Mouse (Mus musculus) spleen, postnatal 36 days (tissue): ENCODE measurements around the gene Pfdn5.

Experiments
- DNase-seq, 2 experiments: peaks; one replicate each; pipeline ENCODE4 v3.0.0; 2022; ENCODE audit warnings: low spot score in 2 of 2, mixed read lengths in 1 of 2

Pfdn5 gene

DNA sequence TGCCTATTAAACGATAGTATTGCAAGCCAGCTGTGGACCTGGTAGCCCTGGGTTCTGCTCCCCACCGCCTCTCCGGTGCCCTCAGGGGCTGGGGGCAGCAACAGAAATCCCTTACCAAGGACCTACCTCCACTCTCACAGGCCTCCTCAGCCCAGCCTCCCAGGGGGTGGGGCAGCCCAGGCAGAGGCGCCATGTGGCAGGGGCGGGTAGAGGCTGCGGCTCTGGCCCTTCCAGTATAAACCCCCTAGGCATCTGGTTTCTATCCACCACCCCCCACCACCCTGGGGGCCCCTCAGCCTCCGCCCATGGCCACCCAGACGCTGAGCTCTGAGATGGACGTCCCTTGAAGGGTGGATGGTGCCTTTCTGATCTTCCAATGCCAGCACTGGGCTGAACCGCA, 44.8 kb downstream of the Pfdn5 start:
- no peak for DNase-seq

DNA sequence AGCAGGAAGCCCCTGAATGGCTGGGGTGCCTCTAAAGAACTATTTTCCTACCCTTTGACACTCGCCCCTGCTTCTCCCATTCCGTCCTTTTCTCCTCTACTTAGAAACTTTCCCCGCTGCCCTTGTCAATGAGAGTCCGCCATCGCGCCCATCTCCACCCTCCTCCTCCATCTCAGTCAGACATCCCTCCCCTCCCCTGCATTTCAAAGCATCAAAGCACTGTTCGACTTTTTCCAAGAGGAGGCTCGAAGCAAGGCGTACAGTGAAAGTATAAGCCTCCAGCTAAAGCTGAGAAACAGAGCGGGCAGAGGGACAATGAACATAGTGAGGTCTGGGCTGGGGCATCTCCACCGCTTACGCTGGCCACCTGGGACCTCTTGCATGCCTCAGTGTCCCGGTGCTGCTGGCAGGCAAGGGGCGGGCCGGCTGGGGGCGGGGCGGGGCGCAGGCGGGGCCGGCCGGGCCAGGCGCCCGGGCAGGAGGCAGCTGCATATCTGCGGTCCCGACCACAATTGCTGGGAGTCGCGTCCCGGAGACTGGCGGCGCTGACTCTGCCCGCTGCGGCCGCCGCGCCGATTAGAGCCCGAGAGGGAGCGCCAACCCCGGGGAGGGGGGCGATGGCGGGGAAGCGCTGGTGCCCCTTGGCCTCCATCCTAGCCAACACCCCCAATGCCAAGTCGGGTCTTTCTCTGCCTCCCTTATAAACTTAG, 50.7 kb downstream of the Pfdn5 start:
- peak; percentile 39 to 50 for DNase-seq

DNA sequence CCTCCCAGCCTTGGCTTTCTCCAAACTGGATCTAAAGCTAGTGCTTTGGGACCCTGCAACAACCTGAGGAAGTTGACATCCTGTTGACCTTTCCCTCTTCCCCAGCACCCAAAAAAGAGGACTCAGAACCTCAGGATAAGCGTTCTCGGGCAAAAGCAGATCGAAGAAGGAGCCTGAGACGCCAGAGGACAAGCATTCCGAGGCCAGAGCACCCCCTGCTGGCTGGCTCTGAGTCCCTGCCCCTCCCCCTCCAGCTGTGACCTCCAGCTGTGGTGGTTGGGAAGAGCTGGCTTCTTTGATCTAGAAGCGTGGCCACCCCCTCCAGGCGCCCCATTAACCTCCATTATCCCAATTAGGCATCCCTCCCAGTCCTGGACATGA, 51.2 kb downstream of the Pfdn5 start:
- peak; percentile 73 to 75 for DNase-seq

DNA sequence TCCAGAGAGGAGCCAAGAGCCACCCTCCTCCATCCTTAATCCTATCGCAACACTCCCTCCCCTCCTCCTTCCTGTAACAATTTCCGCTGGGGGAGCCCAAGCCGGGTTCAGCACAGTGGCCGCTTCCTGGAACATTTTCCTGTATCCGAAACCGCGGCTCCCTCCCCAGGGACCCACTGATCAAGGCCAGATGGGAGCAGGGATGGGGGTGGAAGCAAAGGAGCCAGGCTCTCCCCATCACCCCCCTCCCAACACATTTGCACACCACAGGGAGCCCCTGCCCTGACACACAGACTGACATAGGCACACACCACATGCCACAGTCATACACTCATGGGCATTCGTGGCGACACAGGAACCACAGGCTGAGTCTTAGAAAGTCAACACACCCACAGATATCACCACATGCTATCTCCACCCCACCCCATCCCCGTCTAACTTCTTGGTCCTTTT, 51.9 kb downstream of the Pfdn5 start:
- no peak for DNase-seq
